Mouse (Mus musculus): ENCODE results near the gene Wasf3.

The Wasf3 gene

GRCm38 (mm10) chr5:146384935-146385591 lies at the start of gene Wasf3:
TSS of gene Wasf3 (plus strand) at chr5:146384985.
- DNase-seq (ENCODE audit: low read depth, low spot score): peak; percentile 95

GRCm38 (mm10) chr5:146338064-146338463 lies 46.7 kb upstream of the Wasf3 start:
- peak; percentile 87 for DNase-seq (ENCODE audit: low read depth, low spot score)

- no peak for DNase-seq (ENCODE audit: low read depth, low spot score)
These were observed 44.7 kb upstream of the Wasf3 start for GRCm38 (mm10) chr5:146340037-146340436.

- peak; percentile 37 for DNase-seq (ENCODE audit: low read depth, low spot score)
These were observed 39.7 kb upstream of the Wasf3 start for GRCm38 (mm10) chr5:146344911-146345686.

GRCm38 (mm10) chr5:146347081-146347480 lies 37.7 kb upstream of the Wasf3 start:
- DNase-seq (ENCODE audit: low read depth, low spot score): peak; percentile 40

- DNase-seq (ENCODE audit: low read depth, low spot score): peak; percentile 81
These were observed 35.6 kb upstream of the Wasf3 start for GRCm38 (mm10) chr5:146349183-146349582.

GRCm38 (mm10) chr5:146350784-146351183 lies 34.0 kb upstream of the Wasf3 start:
- no peak for DNase-seq (ENCODE audit: low read depth, low spot score)

- DNase-seq (ENCODE audit: low read depth, low spot score): no peak
These were observed 32.8 kb upstream of the Wasf3 start for GRCm38 (mm10) chr5:146352006-146352405.

GRCm38 (mm10) chr5:146360386-146360785 lies 24.4 kb upstream of the Wasf3 start:
- no peak for DNase-seq (ENCODE audit: low read depth, low spot score)

- no peak for DNase-seq (ENCODE audit: low read depth, low spot score)
These were observed 22.1 kb upstream of the Wasf3 start for GRCm38 (mm10) chr5:146362711-146363110.

GRCm38 (mm10) chr5:146368356-146368755 lies 16.4 kb upstream of the Wasf3 start:
- DNase-seq (ENCODE audit: low read depth, low spot score): no peak

- no peak for DNase-seq (ENCODE audit: low read depth, low spot score)
These were observed 15.8 kb upstream of the Wasf3 start for GRCm38 (mm10) chr5:146368971-146369370.

- peak; percentile 82 for DNase-seq (ENCODE audit: low read depth, low spot score)
These were observed 14.0 kb upstream of the Wasf3 start for GRCm38 (mm10) chr5:146370794-146371193.

GRCm38 (mm10) chr5:146373238-146373637 lies 11.5 kb upstream of the Wasf3 start:
- DNase-seq (ENCODE audit: low read depth, low spot score): no peak

GRCm38 (mm10) chr5:146376601-146377000 lies 8.2 kb upstream of the Wasf3 start:
- no peak for DNase-seq (ENCODE audit: low read depth, low spot score)

GRCm38 (mm10) chr5:146380041-146380440 lies 4.7 kb upstream of the Wasf3 start:
- no peak for DNase-seq (ENCODE audit: low read depth, low spot score)

GRCm38 (mm10) chr5:146382268-146382667 lies 2.5 kb upstream of the Wasf3 start:
- no peak for DNase-seq (ENCODE audit: low read depth, low spot score)

GRCm38 (mm10) chr5:146383401-146383800 lies 1.4 kb upstream of the Wasf3 start:
- DNase-seq (ENCODE audit: low read depth, low spot score): no peak

- no peak for DNase-seq (ENCODE audit: low read depth, low spot score)
These were observed 1.2 kb downstream of the Wasf3 start for GRCm38 (mm10) chr5:146385989-146386388.

- no peak for DNase-seq (ENCODE audit: low read depth, low spot score)
These were observed 2.1 kb downstream of the Wasf3 start for GRCm38 (mm10) chr5:146386906-146387305.

GRCm38 (mm10) chr5:146394563-146394962 lies 9.8 kb downstream of the Wasf3 start:
- peak; percentile 56 for DNase-seq (ENCODE audit: low read depth, low spot score)

- DNase-seq (ENCODE audit: low read depth, low spot score): peak; percentile 64
These were observed 12.5 kb downstream of the Wasf3 start for GRCm38 (mm10) chr5:146397253-146397652.
